Mouse (Mus musculus) kidney, adult 2 months (tissue): ENCODE results near the gene Ankib1. TPM values are rescaled to one million over a fixed set of nuclear protein-coding genes. Genes with fewer than 3 reads are reported as not detected.

Experiments used
- DNase-seq: peaks from one replicate; pipeline ENCODE4 v3.0.0; 2021
- H3K27ac ChIP-seq: fragments of 200-500 bp; 2 replicates; pipeline ENCODE4 v1.5.1; 2012; ENCODE audit warnings: low read depth, low read length, control low read depth, inconsistent platforms; ENCODE audit not compliant: insufficient read depth
- H3K27me3 ChIP-seq: fragments of 200-500 bp; replicated peaks from 2 replicates; pipeline ENCODE4 v1.6.1; 2012; ENCODE audit warnings: mild to moderate bottlenecking, moderate library complexity, low read length, inconsistent platforms; ENCODE audit not compliant: control insufficient read depth, insufficient read depth
- H3K36me3 ChIP-seq: fragments of 200-500 bp; 2 replicates; pipeline ENCODE4 v1.6.1; 2012; ENCODE audit warnings: mild to moderate bottlenecking, moderate library complexity, low read length, inconsistent platforms; ENCODE audit not compliant: control insufficient read depth, insufficient read depth
- H3K4me1 ChIP-seq: fragments of 200-500 bp; 2 replicates; pipeline ENCODE4 v1.6.1; 2011; ENCODE audit warnings: low read length; ENCODE audit not compliant: control insufficient read depth, insufficient read depth
- H3K4me3 ChIP-seq: fragments of 200-500 bp; 2 replicates; pipeline ENCODE4 v1.5.1; 2011; ENCODE audit warnings: mild to moderate bottlenecking, low read depth, low read length, control low read depth; ENCODE audit not compliant: insufficient read depth
- CTCF ChIP-seq: fragments of 200-500 bp; conservative IDR thresholded peaks from 2 replicates; pipeline ENCODE4 v1.5.1; 2011; ENCODE audit warnings: low read depth, mild to moderate bottlenecking, control low read depth, low read length, moderate library complexity, mixed read lengths; ENCODE audit not compliant: insufficient read depth, insufficient read length
- POLR2A ChIP-seq: fragments of 200-500 bp; IDR thresholded peaks from one replicate; pipeline ENCODE4 v1.6.1; 2011; ENCODE audit warnings: low read depth, low read length, control low read depth
- WGBS: fragments of 180-500 bp; shearing (Covaris S2); methylation state at CpG from one replicate; pipeline ENCODE4 v1.1.7; 2018; 5-methylcytosine and 5-hydroxymethylcytosine counted together
- polyA plus RNA-seq: library from polyadenylated mRNA; depleted of rRNA; stranded (reverse); fragments of >200 nt; gene quantifications from 2 replicates; pipeline ENCODE4 v1.2.3, GENCODE M21; 2012; rRNA removed

Ankib1 gene
- polyA plus RNA-seq, 1 experiment, result 22.3 TPM

DNA sequence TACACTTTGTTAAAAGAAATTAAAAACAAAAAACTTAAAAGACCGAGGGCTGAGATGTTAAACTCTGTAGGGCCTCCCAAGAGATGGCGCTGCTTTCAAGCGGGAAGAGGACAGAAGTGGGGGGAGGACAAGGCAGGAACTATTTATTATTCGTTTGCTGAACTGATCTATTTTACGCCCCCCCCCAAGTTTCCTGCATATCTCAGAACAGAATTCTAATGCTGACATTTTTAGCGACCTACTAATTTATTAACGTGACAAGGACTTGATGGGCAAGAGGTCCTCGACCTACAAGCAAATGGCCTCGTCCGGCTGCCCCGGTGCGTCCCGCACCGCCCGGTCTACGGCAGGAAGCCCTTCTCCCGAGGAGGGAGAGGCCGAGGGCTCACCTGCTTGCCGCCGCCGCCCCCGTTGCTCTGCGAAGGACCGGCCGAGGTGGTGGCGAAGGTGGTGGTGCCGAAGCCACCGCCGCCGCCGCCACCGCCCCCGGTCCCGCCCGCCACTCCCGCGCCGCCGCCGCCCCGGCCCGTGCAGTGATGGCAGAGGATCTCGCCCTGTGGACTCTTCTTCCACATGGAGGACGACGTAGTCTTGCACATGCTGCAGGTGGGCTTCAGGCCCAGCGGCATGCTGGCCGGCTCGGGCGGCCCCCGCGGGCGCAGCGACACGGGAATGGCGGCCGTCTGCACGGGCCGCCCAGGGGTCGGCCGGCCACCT is 155.6 kb downstream of the Ankib1 start:
- H3K27me3 ChIP-seq, result no peaks in the 10 kb centered on the region
- WGBS, result under 1% methylated on average over 51 of the region's 60 CpGs
- peak; percentile 66 for TF ChIP-seq CTCF
- no peak for TF ChIP-seq POLR2A
- peaks cover 6% of the 10 kb centered on the region for H3K36me3 ChIP-seq
- DNase-seq, result peak; percentile 68
- H3K27ac ChIP-seq, result peak overlapping the region; percentile 77
- H3K4me1 ChIP-seq, result peaks cover 5% of the 10 kb centered on the region; the same call in 1 of the 2 replicates
- H3K4me3 ChIP-seq, result peak overlapping the region; percentile 89

DNA sequence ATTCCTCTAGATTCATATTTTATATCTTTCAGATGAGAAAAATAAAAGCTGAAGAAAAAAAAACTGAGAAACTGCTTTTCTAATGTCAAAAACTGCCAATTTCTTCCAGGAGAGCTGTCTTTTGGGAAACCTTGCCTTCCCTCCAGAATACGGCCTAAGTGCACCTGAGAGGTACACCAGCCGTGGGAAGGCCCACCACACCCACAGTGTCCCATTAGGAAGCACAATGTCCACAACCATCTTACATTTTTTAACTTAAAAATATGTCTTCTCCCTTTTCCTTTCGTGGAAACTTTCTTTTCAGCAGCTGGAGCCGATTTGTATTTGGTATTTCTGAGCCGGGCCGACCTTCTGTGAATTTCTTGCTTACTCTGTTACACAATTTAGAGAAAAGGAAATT is 156.2 kb downstream of the Ankib1 start:
- TF ChIP-seq POLR2A (no peak), CTCF (no peak)
- Histone ChIP-seq H3K27ac (no peak overlapping the region), H3K36me3 (peaks cover 6% of the 10 kb centered on the region), H3K27me3 (no peaks in the 10 kb centered on the region), H3K4me1 (peaks cover 5% of the 10 kb centered on the region; the same call in 1 of the 2 replicates), H3K4me3 (peak overlapping the region; percentile 37)
- no peak for DNase-seq
- 15% methylated on average over 6 of the region's 6 CpGs for WGBS

DNA sequence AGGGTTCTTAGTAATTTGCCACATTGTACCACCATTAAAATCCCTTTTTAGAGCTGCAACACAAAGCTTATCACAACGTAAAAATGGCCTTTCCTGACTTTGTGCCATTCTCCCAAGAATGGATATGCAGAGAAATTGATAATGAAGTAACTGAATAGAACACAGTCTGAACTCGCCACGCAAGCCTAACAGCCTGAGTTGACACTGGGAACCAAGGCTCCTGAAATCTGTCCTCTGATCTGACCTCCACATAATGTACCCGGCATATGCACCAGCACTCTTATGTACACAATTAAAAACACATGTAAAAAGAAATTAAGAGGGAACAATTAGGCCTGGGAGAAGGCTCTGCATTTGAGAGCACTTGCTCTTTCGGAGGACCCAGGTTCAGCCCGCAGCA is 157.4 kb downstream of the Ankib1 start:
- Histone ChIP-seq H3K27me3 (no peaks in the 10 kb centered on the region), H3K27ac (no peak overlapping the region), H3K36me3 (peaks cover 10% of the 10 kb centered on the region), H3K4me3 (no peak overlapping the region), H3K4me1 (peaks cover 5% of the 10 kb centered on the region; the same call in 1 of the 2 replicates)
- DNase-seq, result no peak
- 57% methylated on average over 6 of the region's 6 CpGs for WGBS
- TF ChIP-seq POLR2A, result no peak
- TF ChIP-seq CTCF, result no peak

DNA sequence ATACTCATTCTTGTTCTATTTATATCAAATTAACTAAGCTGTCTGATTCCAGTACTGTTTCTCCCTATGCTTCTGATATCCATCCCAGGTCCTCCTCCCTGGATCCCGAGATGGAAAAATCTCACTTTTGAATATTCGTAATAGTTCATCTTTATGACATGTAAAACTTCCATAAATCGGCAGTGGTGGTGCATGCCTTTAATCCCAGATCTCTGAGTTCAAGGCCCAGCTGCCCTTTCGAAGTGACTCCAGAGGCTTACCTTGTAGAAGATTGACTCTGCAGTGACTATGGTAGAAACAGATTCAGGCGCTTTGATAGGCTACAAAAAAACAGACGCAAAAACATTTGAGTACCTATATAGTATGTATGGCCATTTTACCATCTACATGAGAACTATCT is 158.1 kb downstream of the Ankib1 start:
- no peak for DNase-seq
- Histone ChIP-seq H3K36me3 (peaks cover 10% of the 10 kb centered on the region), H3K4me1 (peaks cover 5% of the 10 kb centered on the region; the same call in 1 of the 2 replicates), H3K27me3 (no peaks in the 10 kb centered on the region), H3K27ac (no peak overlapping the region), H3K4me3 (no peak overlapping the region)
- 88% methylated on average over 6 of the region's 6 CpGs for WGBS
- TF ChIP-seq POLR2A (no peak), CTCF (no peak)

Other genes starting within 250 kb of the Ankib1 start
- 1.5 and 1.7 TPM in 2 replicates for gene 1700109H08Rik, start 231.4 kb downstream of the Ankib1 start, polyA plus RNA-seq
- gene Pex1, start 206.9 kb downstream of the Ankib1 start, polyA plus RNA-seq, result 10.8 and 11.1 TPM in 2 replicates
- gene Rbm48, start 206.3 kb downstream of the Ankib1 start, polyA plus RNA-seq, result 4.3 TPM in 2 replicates
- not detected in 2 replicates for gene Tmbim7, start 151.7 kb downstream of the Ankib1 start, polyA plus RNA-seq
- 76.9 and 93.0 TPM in 2 replicates for gene Gatad1, start 145.7 kb downstream of the Ankib1 start, polyA plus RNA-seq
- gene Krit1, start 259 bp upstream of the Ankib1 start, polyA plus RNA-seq, result 6.9 and 8.3 TPM in 2 replicates
- gene Lrrd1, start 42.2 kb upstream of the Ankib1 start, polyA plus RNA-seq, result 0.11 and 0.20 TPM in 2 replicates
- gene Mterf1a, start 91.0 kb upstream of the Ankib1 start, polyA plus RNA-seq, result 1.0 and 1.1 TPM in 2 replicates
- gene Akap9, start 125.1 kb upstream of the Ankib1 start, polyA plus RNA-seq, result 5.7 and 6.3 TPM in 2 replicates